Mouse (Mus musculus) lung, adult 2 months (tissue): ENCODE measurements around the gene Olfr485.

Experiments used
- CTCF ChIP-seq: fragments of 200-500 bp; IDR thresholded peaks from 2 replicates; pipeline ENCODE4 v1.5.1; 2011; ENCODE audit warnings: mild to moderate bottlenecking, low read length, control low read depth; ENCODE audit not compliant: insufficient read depth
- POLR2A ChIP-seq: fragments of 200-500 bp; IDR thresholded peaks from 2 replicates; pipeline ENCODE4 v1.6.1; 2011; ENCODE audit warnings: low read depth, mild to moderate bottlenecking, control low read depth, low read length, borderline replicate concordance; ENCODE audit errors: extremely low read depth

DNA sequence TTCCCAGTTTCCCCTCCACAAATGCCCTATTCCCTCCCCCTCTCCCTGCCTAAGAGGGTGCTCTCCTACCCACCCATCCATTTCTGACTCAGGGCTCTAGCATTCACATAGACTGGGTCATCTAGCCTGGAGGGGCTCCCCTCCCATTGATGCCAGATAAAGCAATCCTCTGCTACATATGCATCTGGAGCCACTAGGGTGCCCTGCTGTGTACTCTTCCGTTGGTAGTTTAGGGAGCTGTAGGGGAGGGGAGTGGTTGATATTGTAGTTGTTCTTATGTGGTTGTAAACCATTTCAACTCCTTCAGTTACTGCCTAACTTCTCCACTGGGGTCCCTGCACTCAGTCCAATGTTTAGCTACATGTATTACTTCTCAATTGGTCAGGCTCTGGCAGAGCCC is 39.0 kb downstream of the Olfr485 start:
- TF ChIP-seq CTCF (no peak), POLR2A (no peak)
